Mouse (Mus musculus) layer of hippocampus, adult 9-11 months (tissue): ENCODE measurements around the gene Cpxm2.
A peak's percentile ranks its signal among the peaks of the same experiment; 100 is the strongest.

Experiments used
- DNase-seq: peaks from one replicate; pipeline ENCODE4 v3.0.0; 2022

Gene Cpxm2

GRCm38 (mm10) chr7:132154368-132154961 lies at the start of gene Cpxm2:
Cpxm2 (minus strand) TSS chr7:132154739.
- no peak for DNase-seq

GRCm38 (mm10) chr7:132204073-132204612 lies 49.6 kb upstream of the Cpxm2 start:
- DNase-seq = no peak

- no peak for DNase-seq
Observed at GRCm38 (mm10) chr7:132199686-132200085, 45.1 kb upstream of the Cpxm2 start.

GRCm38 (mm10) chr7:132198806-132199205 lies 44.3 kb upstream of the Cpxm2 start:
- DNase-seq = no peak

DNA sequence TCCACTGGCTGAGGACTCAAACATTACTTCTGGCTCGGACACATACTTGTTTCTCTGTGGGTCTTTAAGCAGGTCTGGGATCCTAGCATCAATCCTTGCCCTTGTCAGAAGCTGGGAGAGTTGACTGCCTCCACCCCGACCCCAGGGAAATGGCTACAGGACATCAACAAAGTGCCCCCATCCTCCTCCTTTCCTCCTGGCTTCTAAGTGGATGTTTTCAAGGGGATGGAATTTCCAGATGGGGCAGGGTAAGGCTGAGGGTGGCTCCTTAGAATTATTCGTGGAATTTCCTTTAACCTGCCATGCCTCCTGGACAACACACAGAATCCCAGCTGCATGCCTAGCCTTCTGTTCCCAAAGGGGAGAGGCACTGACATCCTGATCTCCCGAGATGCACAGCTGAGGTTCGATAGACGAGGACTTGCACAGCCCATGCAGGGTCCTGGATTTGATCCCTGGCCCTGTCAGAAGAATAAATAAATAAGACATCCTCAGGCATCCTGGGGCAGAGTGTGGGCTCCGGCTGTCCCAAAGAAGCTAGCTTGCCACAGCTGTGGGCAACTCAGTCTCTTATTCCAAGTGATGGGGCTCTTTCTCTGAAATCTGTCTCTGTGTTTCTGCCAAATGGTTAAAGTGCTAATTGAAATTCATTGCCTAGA lies 43.4 kb upstream of the Cpxm2 start:
- no peak for DNase-seq

DNA sequence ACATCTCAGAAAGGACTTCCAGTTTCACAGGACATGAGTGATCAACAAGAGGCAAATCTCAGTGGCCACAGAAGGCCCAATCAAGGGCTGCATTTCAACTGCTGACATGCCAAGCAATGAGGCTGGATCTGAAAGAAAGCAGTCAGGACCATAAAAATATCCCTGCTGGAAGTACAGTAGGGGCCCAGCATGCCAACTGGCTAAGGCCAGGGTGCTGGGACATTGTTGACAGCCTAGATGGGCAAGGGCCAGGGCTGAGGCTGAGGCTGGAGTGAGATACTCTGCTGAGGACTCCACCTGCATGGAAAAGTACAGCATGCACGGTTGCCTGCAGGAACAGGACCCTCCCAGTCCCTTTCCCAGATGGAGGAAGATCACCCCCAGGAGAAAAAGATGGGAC lies 42.0 kb upstream of the Cpxm2 start:
- no peak for DNase-seq

- DNase-seq = no peak
Observed at GRCm38 (mm10) chr7:132193606-132194005, 39.1 kb upstream of the Cpxm2 start.

GRCm38 (mm10) chr7:132187456-132187855 lies 32.9 kb upstream of the Cpxm2 start:
- DNase-seq = no peak

- no peak for DNase-seq
Observed at GRCm38 (mm10) chr7:132183892-132184404, 29.4 kb upstream of the Cpxm2 start.

GRCm38 (mm10) chr7:132181586-132182198 lies 27.2 kb upstream of the Cpxm2 start:
- DNase-seq = no peak

DNA sequence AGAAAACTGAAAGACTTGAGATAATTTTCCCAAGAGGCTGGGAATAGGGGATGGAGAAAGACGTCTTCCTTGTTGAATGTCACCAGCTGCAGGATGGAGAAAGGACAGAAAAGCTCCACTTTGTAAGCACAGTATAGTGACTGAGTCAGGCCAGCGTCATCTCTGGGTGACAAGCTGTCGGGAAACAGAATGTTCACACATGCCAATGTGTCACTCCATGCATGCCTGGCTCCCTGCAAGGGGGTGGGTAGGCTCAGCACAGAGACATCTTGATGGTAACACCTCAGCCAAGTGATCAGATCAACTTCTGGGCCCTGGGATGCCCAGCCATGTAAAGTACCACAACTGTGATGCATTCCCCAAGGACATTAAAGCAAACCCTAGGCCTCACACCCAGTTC lies 26.5 kb upstream of the Cpxm2 start:
- DNase-seq = peak; percentile 33

DNA sequence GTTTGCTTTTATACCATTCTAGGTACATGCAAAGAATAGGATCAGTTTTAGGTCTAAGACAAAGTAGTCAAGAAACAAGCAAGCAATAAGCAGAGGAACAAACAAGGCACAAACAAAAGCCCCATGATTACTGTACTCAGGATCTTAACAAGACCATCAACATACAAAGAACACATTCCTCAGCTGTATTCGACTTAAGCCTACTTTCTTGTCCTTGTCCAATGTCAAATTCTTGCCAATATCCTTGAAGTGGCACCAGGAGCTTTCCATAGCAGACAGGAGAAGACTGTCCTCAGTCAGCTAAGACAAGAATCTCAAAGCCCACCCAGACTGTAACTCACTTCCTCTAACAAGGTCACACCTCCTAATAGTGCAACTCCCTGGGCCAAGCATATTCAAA lies 24.5 kb upstream of the Cpxm2 start:
- DNase-seq = no peak

DNA sequence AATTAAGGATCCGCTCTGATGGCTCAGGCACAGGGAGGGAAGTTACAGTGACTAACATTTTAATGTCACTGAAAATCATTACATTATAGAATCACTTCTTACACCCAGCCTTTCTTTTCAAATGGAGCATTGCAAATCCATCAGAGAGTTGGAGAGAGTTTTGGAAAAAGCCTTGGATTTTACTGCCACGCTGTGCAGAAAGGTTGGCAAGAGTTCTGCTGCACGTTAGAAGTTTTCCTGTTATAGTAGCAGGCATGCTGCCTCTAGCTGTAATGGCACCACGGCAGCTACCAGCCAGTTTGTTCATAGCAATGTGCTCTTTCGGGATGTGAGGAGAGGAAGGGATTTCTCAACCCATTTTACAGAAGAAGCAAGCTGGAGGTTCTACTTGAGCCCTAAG lies 20.2 kb upstream of the Cpxm2 start:
- no peak for DNase-seq

GRCm38 (mm10) chr7:132174296-132174695 lies 19.8 kb upstream of the Cpxm2 start:
- DNase-seq = no peak

DNA sequence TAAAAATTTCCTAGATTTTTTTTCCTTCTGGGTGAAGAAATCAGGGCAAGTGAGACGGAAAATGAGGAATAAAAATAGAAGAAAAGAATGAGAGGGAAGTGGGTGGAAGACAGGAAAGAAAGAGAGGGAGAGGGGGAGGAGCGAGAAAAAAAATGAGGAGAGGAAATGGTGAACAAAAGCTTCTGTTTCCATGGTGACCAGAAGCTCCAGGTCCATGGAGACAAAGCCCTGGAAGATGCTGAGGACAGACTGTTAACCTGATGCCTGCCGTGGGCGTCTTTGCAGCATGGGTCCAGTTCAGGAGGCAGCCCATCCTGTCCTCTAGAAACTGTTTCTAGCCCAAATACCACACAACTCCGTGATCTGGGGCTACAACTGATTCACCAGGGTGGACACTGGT lies 17.7 kb upstream of the Cpxm2 start:
- DNase-seq = no peak

DNA sequence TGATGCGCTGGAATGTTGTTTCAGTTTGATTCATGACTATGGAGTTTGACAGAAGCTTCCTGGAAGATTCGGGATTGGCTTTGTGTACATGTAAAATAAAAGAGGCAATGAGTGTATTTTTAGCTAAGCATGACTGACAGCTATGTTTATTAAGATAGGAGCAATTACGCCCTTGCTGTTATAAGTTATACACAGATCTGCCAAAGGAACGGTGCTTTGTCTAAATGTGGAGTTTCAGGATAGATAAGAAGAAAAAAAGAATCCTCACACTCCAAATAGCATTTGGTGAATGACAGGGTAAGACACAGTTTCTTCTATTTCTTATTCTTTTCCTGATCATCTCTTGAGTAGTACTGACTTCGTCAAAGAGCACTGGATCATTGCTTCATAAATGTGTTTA lies 17.2 kb upstream of the Cpxm2 start:
- no peak for DNase-seq

DNA sequence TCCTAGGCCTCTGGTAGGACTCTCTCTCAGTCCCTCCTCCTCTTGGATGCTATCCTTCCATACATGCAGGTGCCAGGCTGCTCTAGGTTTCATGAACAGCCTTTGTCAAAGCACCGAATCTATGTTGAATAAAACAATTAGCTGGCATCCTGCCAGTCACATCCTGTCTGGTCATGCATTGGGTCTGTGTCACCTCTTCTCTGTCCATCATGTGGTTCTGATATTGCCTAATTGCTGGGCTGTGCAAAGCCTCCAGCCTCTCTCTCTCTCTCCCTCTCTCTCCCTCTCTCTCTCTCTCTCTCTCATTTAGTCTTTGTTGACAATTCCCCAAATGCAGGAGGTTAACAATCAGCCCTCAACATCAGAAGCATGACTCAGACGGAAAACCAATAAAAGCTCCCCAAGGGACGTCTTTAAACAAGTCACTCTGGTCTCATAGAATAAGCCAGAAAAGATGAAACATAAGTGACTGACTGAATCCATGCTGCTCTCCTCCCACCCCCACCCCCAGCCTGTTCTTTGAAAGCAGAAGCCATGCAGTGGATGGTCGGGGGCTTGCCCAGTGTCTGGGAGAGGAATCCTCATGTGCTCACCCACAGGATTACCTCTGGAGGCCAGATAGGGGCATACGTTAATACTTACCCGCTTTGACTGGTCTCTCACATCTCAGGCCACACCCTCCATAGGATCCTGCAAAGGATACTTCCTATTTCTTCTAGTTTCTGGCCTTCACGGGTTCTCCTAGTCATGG lies 15.1 kb upstream of the Cpxm2 start:
- DNase-seq = no peak

DNA sequence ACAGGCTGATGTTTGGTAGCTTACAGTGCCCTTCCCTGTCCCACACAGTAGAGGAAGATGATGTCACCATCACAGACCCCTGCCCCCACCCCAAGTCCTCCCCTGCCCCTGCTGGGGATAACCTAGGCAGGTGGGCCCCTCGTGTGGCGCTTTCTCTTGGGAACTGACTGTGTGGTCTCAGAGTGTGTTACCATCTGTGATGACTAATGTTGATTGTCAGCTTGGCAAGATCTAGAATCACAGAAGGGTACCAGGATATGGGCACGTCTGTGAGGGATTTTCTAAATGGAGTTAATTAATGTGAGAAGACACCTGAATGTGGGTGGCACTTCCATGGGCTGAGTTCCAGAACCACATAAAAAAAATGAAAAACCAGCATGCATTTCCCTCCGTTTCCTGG lies 12.7 kb upstream of the Cpxm2 start:
- peak; percentile 55 for DNase-seq

DNA sequence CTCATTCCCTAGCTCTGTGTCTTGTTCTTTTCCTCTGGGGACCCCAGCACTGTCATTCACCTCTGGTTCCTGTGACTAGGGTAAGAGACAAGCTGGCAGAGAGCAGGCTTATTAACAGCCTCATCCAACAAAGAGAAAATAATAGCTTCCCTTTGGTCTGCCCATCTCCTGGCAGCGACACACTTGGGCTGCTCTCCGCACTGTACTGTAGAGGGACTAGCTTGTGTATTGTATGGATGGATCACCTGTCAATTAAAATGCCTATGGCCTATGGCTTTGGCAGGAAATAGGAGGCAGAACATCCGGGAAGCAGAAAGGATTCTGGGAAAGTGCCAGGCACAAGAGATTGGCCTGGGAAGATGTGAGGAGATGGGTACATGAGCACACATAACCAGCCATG lies 7.7 kb upstream of the Cpxm2 start:
- no peak for DNase-seq

- no peak for DNase-seq
Observed at GRCm38 (mm10) chr7:132158321-132159025, 3.9 kb upstream of the Cpxm2 start.

GRCm38 (mm10) chr7:132153725-132154147 lies 803 bp downstream of the Cpxm2 start:
- peak; percentile 73 for DNase-seq

DNA sequence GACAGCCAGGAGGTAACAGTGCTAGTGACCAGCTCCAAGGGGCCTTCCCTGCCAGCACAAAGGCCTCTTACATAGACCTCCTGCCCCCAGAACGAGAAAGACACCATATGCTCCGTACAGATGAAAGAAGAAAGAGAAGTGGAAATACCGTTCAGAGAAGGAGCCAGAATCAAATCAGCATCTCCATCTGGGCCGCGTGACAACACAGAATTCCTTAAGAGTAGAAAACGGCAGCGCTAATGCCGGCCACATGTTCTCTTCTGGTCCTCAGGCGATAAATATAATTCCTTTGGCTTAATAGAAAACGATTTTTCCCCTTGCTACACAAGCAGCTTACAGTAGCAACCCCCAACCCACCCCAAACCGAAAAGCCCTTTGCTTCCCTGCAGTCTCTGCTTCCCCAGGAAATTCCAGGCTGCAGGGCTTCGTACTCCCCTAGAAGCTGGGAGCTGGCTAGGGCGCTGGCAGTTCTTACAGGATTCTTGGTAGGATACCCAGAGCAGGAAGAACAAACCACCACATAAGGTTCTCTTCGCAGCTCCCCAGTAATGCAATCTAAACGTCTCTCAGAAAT lies 9.2 kb downstream of the Cpxm2 start:
- no peak for DNase-seq
